Mouse (Mus musculus) stomach, postnatal 0 days (tissue): Measurements from ENCODE around the gene Ppp1r9a.

Experiments
- CTCF ChIP-seq: IDR thresholded peaks from 2 replicates; pipeline ENCODE4 v1.5.1; 2016; ENCODE audit warnings: antibody characterized with exemption, low read depth, mild to moderate bottlenecking, moderate library complexity
- EP300 ChIP-seq: optimal IDR thresholded peaks from 2 replicates; pipeline ENCODE3; 2016; ENCODE audit warnings: antibody characterized with exemption

DNA sequence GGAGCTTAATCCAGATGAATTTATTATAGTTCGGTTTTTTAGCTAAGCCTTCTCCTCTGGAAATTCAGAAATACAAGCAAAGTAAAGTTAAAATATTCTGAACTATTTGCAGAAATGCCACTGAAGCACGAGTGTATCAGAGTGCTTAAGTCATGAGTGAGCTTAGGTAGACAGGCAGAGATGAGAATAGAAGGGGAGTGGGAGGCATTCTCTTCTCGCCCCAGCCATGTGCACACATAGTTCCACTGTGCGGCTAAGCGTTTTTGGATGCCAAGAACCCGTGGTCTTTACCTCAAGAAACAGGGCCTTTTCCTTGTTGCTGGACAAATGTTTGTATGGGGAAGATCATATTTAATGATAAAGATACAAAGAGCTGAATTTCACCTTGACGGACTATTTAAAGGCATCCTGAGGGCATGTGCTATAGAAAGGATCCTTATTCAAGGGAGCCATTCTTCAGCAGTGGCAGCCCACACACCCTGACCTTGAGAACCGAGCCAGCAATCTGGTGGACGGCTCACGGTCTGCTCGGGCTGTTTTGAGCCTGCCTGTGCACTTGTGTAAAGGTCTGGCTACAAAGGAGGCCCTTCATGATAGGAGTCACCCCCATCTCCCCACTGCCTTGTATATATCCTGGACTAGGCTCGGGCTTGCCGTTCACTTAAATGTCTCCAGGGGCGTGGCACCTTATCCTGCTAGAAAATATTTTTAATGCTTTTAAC lies 23.4 kb downstream of the Ppp1r9a start:
- TF ChIP-seq CTCF (no peak), EP300 (no peak)
